Mouse (Mus musculus): Measurements from ENCODE around the gene Pdk1.

- TF ChIP-seq CTCF (conservative IDR thresholded peaks at IDR 0.05; ENCODE audit: insufficient read depth, insufficient read length, low read depth, low read length) (no peak), POLR2A (IDR thresholded peaks at IDR 0.05; ENCODE audit: low read depth, low read length) (no peak)
These were observed 38.7 kb upstream of the Pdk1 start for GRCm38 (mm10) chr2:71834371-71834770.

Measured in kidney, adult 2 months (tissue).